ENCODE assay signal across 15 mouse cellular contexts in the genomic region with DNA sequence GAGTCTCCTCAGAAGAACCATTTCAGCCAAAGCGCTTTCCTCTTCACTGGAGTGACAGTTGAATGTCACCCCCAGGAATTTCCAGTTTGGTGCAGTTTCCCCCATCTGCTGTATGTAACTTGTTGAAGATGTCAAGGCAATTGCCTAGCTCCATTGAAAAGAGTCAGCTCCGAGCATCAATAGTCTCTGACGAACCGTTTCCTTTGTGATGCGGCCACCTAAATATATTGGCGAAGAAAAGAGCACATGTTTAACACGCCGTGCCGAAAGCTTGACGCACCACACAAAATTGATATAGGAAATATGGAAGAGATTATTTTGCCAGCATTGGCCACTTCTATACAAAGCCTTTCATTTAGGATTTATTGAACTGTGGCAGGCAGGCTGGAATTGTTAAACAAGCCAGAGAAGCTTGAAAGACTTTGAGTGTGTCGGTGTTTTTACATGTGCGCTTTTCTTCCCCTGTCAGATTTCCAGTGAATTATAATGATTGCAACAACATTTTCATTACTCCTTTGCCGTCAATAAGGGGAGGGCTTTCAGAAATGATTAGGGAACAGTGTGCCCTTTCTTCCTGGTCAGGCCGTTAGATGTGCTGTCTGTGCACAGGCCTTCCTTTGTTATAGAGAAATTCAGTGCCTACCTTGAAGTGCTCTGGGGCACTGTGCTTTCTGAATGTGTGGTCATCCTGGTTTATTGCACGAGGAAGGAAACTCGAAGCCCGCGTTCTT.
DNase-seq lines count a peak whose midpoint lies in the region; ATAC-seq lines count a peak whose summit lies in the region.
"Had no signal": no experiment of that assay in that cellular context is flagged by ENCODE, and none has a peak within 500 bp of the region (broad histone marks: within the 10 kb centered on the region; RNA-seq: fewer than 3 reads in every experiment).

No protein-coding gene starts in this region.

- intact Hi-C loops in heart, postnatal 10 days (cut with DNase I), result no loop called here

- peak; percentile 47 for DNase-seq in neural tube, embryonic 11.5 days (ENCODE audit: low spot score)
- no peak for DNase-seq in neural tube, embryonic 10.5 days (ENCODE audit: extremely low spot score, low spot score)
- peak; percentile 41 for DNase-seq in forebrain, embryonic 14.5 days (ENCODE audit: low spot score)
- DNase-seq in limb, embryonic 10.5 days (ENCODE audit: low spot score), result no peak
- DNase-seq in left cerebral cortex, adult 18-20 months (ENCODE audit: low spot score in 2 of 2), result no peak
- no peak for DNase-seq in heart, postnatal 10 days
- DNase-seq: adrenal gland, adult 2 months; kidney, postnatal 14 days had no signal

- H3K4me2 ChIP-seq in neural tube, embryonic 11.5 days (ENCODE audit: low read depth), result no peak overlapping the region
- no peak overlapping the region for H3K4me2 ChIP-seq in forebrain, embryonic 14.5 days (ENCODE audit: low read length)
- H3K4me2 ChIP-seq in neural tube, embryonic 15.5 days, result no peak overlapping the region
- H3K4me2 ChIP-seq: heart, embryonic 11.5 days; liver, embryonic 15.5 days had no signal

- no peak overlapping the region for H3K4me3 ChIP-seq in neural tube, embryonic 11.5 days (ENCODE audit: low read depth, low read length)
- H3K4me3 ChIP-seq in forebrain, embryonic 14.5 days (ENCODE audit: low read depth, low read length), result no peak overlapping the region
- H3K4me3 ChIP-seq in limb, embryonic 10.5 days, result no peak overlapping the region
- H3K4me3 ChIP-seq in neural tube, embryonic 15.5 days (replicated peaks), result no peak overlapping the region
- H3K4me3 ChIP-seq: left cerebral cortex, adult 2 months; liver, embryonic 15.5 days had no signal

- no peaks in the 10 kb centered on the region for H3K27me3 ChIP-seq in neural tube, embryonic 11.5 days (ENCODE audit: control insufficient read depth, insufficient read depth, low read length)
- no peaks in the 10 kb centered on the region for H3K27me3 ChIP-seq in forebrain, embryonic 14.5 days (replicated peaks; ENCODE audit: control insufficient read depth, insufficient read depth, low read length)
- H3K27me3 ChIP-seq in limb, embryonic 10.5 days (ENCODE audit: low read depth, poor library complexity, severe bottlenecking), result no peaks in the 10 kb centered on the region
- H3K27me3 ChIP-seq in neural tube, embryonic 15.5 days (replicated peaks), result no peaks in the 10 kb centered on the region
- H3K27me3 ChIP-seq: liver, embryonic 15.5 days; Patski had no signal

- H3K36me3 ChIP-seq in neural tube, embryonic 11.5 days (ENCODE audit: control insufficient read depth, insufficient read depth, low read length), result no peaks in the 10 kb centered on the region
- H3K36me3 ChIP-seq in forebrain, embryonic 14.5 days (ENCODE audit: control insufficient read depth, insufficient read depth, low read length), result no peaks in the 10 kb centered on the region
- H3K36me3 ChIP-seq in limb, embryonic 10.5 days, result no peaks in the 10 kb centered on the region
- H3K36me3 ChIP-seq in neural tube, embryonic 15.5 days, result no peaks in the 10 kb centered on the region
- H3K36me3 ChIP-seq: liver, embryonic 15.5 days had no signal

- H3K9ac ChIP-seq in neural tube, embryonic 11.5 days (ENCODE audit: low read length), result no peak overlapping the region
- no peak overlapping the region for H3K9ac ChIP-seq in forebrain, embryonic 14.5 days (ENCODE audit: low read length)
- no peak overlapping the region for H3K9ac ChIP-seq in neural tube, embryonic 15.5 days (replicated peaks)
- H3K9ac ChIP-seq: liver, embryonic 15.5 days had no signal

- peak overlapping the region; percentile 14; the same call in 1 of the 2 replicates for H3K27ac ChIP-seq in neural tube, embryonic 11.5 days (ENCODE audit: low read depth, low read length)
- H3K27ac ChIP-seq in forebrain, embryonic 14.5 days (ENCODE audit: low read depth, low read length), result no peak overlapping the region
- peak overlapping the region; percentile 32; the same call in 1 of the 2 replicates for H3K27ac ChIP-seq in limb, embryonic 10.5 days
- 0 out of 2 replicates have a peak overlapping the region, but pooled peaks have one; percentile 9 for H3K27ac ChIP-seq in neural tube, embryonic 15.5 days (replicated peaks)
- H3K27ac ChIP-seq: left cerebral cortex, adult 2 months; liver, embryonic 15.5 days; macrophage had no signal

- H3K4me1 ChIP-seq in neural tube, embryonic 11.5 days (ENCODE audit: control insufficient read depth, insufficient read depth, low read length), result peaks cover 11% of the 10 kb centered on the region
- H3K4me1 ChIP-seq in forebrain, embryonic 14.5 days (ENCODE audit: control insufficient read depth, insufficient read depth, low read length), result peaks cover 17% of the 10 kb centered on the region
- peaks cover 9% of the 10 kb centered on the region for H3K4me1 ChIP-seq in limb, embryonic 10.5 days
- peaks cover 16% of the 10 kb centered on the region for H3K4me1 ChIP-seq in neural tube, embryonic 15.5 days
- H3K4me1 ChIP-seq: liver, embryonic 15.5 days had no signal

- ATAC-seq in neural tube, embryonic 11.5 days (ENCODE audit: insufficient read depth, low FRiP score, low TSS enrichment), result peak; percentile 54
- peak; percentile 49 for ATAC-seq in forebrain, embryonic 14.5 days
- no peak for ATAC-seq in neural tube, embryonic 15.5 days (ENCODE audit: low FRiP score)
- no peak for ATAC-seq in megakaryocyte-erythroid progenitor cell, adult 5-6 weeks (replicated peaks; ENCODE audit: low FRiP score, low TSS enrichment, poor library complexity, severe bottlenecking)

- no peaks in the 10 kb centered on the region for H3K9me3 ChIP-seq in neural tube, embryonic 11.5 days (ENCODE audit: control insufficient read depth, low read length)
- H3K9me3 ChIP-seq in forebrain, embryonic 14.5 days (replicated peaks; ENCODE audit: control insufficient read depth, low read length), result no peaks in the 10 kb centered on the region
- no peaks in the 10 kb centered on the region for H3K9me3 ChIP-seq in limb, embryonic 10.5 days (replicated peaks)
- H3K9me3 ChIP-seq in neural tube, embryonic 15.5 days (replicated peaks), result no peaks in the 10 kb centered on the region
- H3K9me3 ChIP-seq: liver, embryonic 15.5 days had no signal

- 39% methylated on average over 18 of the region's 18 CpGs for WGBS in neural tube, embryonic 11.5 days
- WGBS in forebrain, embryonic 14.5 days, result 39% methylated on average over 18 of the region's 18 CpGs
- WGBS in limb, embryonic 10.5 days, result 77% methylated on average over 18 of the region's 18 CpGs
- WGBS in neural tube, embryonic 15.5 days, result 27% methylated on average over 18 of the region's 18 CpGs

Comparison
In these comparisons a context has a peak if more than half of its experiments do, and no peak if none do; other contexts are left out.
1. ATAC-seq: peak in neural tube, embryonic 11.5 days (single experiment) and forebrain, embryonic 14.5 days (single experiment); none in neural tube, embryonic 15.5 days (single experiment) and megakaryocyte-erythroid progenitor cell, adult 5-6 weeks (single experiment).
2. DNase-seq: peak in neural tube, embryonic 11.5 days (single experiment) and forebrain, embryonic 14.5 days (single experiment); none in neural tube, embryonic 10.5 days (single experiment), limb, embryonic 10.5 days (single experiment), left cerebral cortex, adult 18-20 months (0 of 2) and heart, postnatal 10 days (0 of 2).